In the genomic region with DNA sequence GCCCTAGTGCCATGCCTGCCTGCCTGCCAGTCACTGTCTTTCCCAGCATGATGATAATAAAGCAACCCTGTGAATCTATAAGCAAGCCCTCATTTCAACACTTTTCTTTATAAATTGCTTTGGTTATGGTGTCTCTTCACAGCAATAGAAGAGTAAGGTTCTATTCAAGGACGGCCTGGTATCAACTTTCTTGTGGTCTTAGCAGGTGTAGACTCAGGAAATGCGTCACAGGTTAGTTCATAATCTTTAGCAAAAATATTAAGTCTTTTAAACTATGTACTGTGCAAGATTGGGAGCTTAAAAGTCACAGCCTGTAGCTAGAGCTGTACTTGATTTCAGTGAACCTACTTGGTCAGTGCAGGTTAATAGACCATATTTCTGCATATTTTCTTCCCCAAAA, we compare ENCODE assay signal across 16 mouse cellular contexts.
"Had no signal": no experiment of that assay in that cellular context is flagged by ENCODE, and none has a peak within 500 bp of the region (broad histone marks: within the 10 kb centered on the region; RNA-seq: fewer than 3 reads in every experiment).

No protein-coding gene starts in this region.

- DNase-seq: gastrocnemius, adult 2 months; gastrocnemius, postnatal 10 days; gastrocnemius, postnatal 25 days; heart, adult 18-20 months; heart, postnatal 10 days; heart, postnatal 4 days; kidney, adult 18-20 months; kidney, adult 8-10 months; kidney, postnatal 10 days; kidney, postnatal 25 days; kidney, postnatal 4 days; liver; liver, embryonic 13.5 days had no signal

- ATAC-seq: hindbrain, embryonic 16.5 days; intestine, embryonic 15.5 days; intestine, postnatal 0 days had no signal
